Mouse (Mus musculus): ENCODE results near the gene Tcf7l2.

The Tcf7l2 gene

DNA sequence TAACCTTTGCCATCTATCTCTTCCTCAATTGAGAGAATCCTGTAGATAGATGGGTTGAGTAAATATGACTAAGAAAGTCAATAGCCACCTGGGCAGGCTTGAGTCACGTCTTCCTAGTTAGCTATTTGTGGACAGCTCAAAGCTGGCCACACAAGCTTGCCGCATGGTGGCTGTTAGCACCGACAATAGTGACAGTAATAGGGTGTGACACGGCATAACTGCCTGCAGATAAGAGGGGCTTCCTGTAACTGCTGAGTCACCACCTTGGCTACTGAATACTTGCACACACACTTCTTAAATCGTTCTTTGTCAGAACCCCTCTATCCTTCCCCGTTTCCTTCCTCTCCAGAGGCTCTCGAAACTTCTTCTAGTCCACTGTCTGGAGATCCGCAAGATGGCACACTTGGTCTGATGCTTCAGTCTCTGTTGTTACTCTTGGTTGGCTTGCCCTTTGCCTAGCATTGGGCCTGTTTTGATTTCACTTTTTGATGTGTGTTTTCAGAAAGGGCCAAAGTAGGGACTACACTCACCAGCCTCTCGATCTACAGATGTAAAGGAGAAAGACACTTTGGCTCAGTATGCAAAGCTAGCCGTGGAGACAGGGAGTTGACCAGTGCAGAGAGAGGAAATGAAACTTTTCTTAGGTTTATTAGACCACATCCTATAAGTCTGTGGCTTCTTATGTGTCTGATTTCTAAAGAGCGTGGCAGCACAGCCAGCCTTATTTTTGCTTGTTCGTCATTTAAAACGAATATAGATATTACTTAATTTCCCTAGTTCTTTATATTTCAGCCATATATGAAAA lies 124.4 kb downstream of the Tcf7l2 start:
- DNase-seq, result no peak

DNA sequence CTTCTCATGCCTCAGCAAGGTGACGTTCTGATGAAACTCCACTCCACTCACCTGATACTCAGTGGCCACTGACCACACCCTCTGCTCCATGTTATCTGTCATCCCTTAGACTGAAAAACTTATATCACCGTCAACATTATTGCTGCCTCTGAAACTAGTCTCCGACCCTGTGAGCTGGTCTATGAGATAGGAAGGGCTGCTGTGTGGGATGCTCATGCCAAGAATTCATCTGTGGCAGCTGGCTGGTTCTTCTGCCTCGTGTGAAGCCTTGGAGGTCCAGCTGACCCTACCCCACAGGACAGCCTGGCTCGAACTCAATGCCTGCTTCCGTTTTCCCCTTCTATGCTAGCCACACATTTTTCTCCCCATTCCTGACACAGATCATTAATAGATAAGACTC lies 125.6 kb downstream of the Tcf7l2 start:
- no peak for DNase-seq

DNA sequence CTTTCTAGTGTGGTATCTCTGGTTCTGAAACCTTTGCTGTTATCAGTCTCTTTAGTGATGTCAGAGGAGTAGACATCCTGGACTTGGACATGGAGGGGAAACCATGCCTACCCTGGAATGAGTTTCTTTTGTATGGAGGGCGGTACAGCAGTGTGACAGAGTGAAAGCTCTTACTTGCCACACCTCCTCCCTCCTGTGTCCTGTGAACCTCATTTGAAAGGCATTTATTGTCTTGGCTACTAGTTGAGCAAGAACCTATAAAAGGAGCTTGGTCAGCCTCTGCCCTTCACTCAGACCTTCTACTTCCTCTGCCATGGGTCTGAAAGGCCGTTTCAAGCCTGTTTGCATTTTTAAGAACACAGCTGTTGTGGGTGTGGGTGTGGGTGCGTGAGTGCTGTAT lies 126.3 kb downstream of the Tcf7l2 start:
- no peak for DNase-seq

DNA sequence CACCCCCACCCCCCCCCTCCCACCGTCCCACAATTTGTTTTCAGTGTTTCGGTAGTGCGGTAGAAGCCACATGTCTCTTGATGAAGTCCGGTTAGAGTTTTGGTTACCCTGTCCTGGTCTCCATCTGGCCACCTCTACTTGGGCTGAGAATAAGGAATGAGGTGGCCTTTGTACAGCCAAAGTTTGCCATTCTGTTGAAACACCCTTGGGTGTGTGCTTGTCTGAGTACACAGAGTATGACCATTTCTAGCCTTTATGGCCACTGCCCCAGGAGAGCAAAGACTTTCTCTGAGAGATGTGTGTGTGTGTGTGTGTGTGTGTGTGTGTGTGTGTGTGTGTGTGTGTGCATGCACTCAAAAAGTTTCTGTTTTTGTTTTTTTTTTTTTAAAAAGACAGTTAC lies 127.0 kb downstream of the Tcf7l2 start:
- DNase-seq, result no peak

DNA sequence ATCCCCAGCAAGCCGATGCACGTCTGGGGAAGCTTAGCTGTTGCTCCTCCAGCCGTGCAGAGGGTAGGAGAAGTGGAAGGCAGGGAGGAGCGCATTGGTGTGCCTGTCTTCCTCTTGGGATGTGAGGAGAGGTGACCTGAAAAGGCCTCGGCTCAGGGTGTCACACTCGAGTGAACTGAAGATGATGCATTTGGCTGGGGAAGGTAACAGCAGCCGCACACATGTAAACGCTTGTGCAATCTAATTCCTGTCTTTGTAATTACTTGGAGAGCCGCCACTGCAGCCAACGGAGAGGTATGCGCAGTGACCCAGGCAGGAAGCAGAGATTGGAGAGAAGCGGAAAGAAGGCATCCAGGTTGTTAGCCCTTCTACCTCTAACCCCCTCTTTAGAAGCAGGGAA lies 129.2 kb downstream of the Tcf7l2 start:
- peak in 1 of 2 experiments; percentile 46 for DNase-seq

DNA sequence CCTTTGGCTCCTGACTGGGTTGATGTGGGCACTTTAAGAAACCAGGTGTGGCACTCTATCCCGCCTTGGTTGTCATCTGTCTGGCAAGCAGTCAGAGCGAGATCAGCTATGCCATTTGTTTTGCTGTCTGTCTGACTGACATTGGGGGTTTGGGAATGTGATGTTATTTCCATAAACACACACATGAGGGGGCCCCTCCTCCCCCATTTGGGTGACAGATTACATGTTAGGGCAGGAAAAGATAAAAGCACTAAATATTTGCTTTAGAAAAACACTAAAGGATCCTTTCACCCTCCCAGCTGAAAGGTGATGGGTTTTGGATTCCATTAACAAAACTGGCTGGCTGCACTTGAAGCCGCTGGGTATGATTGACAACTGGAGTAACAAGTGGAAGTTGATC lies 129.9 kb downstream of the Tcf7l2 start:
- no peak for DNase-seq

DNA sequence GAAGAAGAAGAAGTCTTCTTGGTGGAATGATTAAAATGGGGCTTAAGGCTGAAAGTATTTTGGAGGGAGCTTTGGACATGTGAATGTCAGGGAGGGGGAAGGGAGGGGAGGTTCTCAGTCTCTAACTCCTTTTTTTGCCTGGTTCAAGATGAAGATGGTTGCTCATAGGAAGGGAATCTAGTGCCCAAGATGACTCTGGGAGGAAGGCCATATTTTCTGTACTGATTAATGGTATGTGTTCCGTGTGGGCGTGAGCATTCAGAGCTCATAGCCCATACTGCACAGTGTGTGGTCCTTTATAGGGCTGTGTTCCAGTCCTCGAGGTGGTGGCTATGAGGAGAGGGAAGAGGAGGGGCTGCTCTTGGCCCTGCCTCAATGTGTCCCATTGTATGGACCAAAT lies 131.6 kb downstream of the Tcf7l2 start:
- DNase-seq, result no peak

DNA sequence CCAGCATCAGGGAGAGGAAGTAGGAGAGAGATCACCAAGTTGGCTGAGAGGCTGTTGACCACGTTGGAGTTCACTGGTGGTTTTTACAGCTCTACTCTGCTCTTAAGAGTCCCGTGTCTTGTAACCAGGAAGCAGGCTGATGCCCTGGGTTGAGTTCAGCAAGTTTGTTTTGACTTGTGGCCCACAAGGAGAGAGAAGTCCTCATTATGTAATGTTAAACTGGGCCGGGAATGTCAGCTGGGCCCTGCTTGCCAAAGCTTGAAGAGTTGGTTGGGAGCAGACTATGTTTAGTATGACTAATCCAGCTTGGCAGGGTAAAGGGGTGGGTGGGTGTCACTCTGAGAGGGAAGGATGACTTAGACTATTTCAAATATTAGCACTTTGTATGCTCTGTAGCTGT lies 134.9 kb downstream of the Tcf7l2 start:
- DNase-seq, result peak; percentile 68 to 78

DNA sequence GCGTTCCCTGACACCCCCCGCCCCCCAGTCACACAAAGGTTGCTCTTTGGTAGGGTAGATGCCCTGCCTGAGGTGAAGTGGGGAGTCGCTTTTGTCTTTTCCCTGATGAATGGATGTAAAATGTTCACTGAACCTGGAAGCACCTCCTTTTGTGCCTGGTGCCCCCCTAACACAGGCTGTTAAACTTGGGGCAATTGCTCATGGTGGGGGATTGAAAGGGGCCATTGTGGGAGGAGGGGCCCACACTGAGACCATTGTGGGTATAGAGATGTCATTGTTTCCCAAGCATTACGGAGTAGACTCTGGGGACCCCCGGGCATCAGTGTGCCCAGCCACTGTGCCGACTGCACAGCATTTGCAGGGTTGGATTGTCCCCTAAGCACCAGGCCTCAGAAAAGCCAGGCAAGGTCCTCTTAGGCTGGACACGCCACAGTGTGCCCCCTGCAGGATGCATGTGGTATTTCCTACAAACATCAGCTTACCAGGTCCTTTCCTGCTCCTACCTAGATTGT lies 135.8 kb downstream of the Tcf7l2 start:
- DNase-seq, result peak; percentile 52 to 70

DNA sequence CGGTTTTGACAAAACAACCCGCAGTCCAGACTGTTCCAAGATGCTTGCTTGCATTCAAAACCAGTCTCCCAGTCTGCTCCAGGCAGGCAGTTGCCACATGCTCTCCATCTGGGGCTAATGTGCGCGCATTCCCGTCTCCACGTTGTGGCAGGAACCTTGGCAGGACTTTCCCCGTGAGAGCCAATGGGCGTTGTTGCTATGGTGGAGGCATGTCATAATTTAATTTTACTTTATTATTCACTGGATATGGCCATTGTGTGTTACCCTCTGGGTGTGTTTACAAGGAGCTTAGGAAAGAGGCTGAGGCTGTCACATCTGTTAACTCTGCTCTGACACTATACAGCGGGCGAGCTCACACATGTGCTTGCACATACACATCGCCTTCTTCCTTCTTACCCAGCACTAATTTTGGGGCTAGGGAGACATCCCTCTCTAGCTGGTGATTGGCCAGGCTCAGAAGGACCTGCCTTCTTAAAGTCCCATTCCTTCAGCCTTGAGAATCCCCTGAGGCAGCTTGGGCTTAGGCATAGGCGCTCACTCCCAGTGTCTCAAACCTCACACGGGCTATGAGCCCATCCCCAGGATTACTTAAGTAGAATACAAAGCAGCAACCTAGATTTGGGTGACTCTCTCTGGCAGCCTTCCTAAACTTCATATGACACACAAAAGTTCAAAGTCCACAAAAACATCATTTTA lies 139.2 kb downstream of the Tcf7l2 start:
- DNase-seq, result peak in 1 of 2 experiments; percentile 27

DNA sequence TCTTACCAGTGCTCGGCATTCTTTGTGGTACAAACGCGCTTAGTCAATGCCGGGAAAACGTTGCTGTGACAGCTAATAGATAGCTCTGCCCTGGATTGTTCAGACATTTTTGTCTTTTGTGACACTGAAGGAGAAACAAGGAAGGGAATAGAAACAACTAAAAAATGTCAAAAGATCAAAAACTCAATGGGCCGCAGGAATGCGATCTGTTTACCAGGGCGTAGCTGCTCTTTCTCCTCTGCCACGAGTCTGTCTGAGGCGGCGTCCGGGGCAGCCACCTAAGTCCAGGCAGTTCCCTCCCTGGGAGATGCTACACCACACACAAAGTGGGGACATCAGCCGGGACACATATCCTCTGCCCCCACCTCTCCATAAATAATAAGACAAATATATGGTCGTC lies 144.9 kb downstream of the Tcf7l2 start:
- no peak for DNase-seq

DNA sequence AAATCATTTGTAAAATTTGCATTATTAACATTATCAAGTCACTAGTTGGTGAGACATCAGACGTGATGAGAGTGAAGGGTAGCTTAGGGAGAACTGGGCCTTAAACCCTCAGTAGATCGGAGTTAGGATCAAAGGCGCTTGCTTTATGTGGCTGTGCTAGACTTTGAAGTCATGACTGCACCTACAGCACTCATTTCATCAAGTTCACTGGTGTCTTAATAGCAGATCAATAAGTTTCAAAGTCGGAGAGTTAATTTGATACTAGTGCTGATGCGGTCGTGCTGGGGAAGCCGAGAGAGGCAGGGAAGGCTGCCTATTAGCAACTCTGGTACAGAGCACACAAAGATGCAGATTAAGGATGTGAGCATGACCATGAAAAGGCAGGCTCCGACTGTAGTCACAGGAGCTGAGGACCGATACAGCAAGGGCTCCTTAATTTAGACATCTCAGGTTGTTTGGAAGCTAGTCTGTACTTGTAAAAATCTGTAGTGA lies 150.1 kb downstream of the Tcf7l2 start:
- no peak for DNase-seq

DNA sequence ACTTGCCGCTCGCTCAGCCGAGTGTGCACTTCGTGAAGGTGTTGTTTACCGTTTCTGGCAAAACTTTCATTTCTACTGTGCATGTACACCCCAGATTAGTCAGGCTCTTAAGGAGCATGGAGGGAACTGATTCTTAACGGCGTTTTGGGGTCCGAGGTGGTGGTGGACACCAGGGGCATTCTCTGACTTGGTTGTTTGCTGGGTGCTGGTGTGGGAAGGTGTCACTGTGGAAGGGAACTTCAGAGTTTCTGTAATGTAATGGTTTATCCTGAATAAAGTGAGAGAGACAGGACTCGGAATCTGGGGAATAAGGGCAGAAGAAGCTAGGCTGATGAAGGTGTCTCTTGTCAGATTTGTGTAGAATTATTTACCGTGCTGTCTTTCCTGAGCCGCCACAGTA lies 151.9 kb downstream of the Tcf7l2 start:
- no peak for DNase-seq

DNA sequence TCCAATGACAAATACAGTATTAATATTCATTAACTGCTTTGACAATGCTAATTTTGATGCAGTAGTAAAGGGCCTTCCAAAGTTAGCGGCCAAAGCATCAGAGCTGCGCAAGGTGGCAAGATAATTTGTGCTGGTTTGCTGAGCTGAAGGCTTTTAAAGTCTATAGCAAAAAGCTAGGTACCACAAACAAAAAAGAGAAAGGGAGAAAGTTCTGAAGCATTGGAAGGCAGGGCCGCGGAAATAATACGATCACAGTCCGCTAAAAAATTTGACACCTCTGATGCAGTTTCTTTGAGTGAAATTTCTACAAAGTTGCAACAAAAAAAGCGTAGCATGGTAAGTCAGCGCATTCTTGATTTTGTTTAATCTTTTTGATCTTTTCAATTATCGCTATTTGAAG lies 152.8 kb downstream of the Tcf7l2 start:
- no peak for DNase-seq

DNA sequence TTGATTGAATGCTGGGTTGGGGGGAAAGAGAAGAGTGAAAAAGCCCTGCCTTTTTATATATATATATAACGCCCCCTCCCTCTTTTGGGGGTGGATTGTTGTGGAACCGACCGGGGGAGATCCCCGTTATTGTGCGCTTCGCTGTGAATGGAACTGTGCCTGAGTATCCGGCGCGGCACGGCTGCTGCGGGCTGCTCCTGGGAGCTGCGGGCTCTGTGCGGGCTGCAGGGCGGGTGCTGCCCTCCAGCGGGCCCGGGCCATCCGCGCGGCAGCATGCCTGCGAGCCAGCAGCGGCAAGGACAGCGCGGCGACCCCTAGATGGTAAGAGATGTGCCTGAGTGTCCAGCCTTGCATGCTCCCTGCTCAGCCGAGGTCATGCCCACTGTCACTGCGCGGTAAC lies 153.7 kb downstream of the Tcf7l2 start:
- DNase-seq, result peak; percentile 30 to 31

DNA sequence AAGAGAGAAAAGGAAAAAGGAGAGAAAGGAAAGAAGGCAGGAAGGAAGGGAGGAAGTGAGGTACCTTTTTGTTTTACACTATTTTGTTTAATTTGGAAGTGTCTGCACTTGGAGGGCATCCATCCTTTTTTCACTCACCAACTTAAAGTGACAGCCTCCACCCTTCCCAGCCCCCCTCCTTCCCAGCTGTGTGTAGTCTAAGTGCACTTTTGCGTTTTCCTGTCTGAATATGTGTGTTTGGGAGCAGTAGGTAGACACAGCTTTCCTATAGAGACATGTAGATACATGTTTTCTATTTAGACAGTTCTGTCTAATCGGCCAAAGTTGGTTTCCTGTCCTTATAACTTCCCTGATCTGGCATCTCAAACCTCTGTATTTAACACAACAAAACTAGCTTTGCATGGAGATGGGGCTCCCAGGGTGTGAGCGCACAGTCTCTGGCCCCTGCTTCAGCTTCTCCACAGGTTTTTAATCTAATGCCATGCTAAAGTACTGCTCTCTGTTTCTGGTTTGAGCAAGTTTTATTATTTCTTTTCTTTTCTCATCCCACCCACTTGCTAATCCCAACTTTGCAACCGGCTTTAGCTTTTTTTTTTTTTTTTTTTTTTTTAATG lies 154.3 kb downstream of the Tcf7l2 start:
- no peak for DNase-seq

DNA sequence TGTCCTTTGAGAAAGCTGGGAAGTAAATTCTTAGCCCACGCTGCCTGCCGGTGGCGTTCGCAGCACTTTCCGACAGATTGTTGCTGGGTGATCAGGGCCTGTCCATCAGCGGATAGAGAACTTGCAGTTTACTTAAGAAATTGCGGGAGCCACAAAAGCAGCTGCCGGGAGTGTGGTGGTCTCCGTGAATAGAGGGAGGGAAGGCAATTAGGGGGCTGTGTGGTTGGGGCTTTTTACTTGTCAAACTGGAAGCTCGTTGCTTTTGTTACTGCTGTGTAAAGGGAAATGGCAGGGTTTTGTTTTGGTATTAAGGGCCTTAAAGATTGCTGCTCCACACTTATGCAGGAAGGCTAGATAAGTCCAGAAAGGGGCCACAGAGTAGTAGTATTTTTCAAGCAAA lies 155.0 kb downstream of the Tcf7l2 start:
- DNase-seq, result no peak

DNA sequence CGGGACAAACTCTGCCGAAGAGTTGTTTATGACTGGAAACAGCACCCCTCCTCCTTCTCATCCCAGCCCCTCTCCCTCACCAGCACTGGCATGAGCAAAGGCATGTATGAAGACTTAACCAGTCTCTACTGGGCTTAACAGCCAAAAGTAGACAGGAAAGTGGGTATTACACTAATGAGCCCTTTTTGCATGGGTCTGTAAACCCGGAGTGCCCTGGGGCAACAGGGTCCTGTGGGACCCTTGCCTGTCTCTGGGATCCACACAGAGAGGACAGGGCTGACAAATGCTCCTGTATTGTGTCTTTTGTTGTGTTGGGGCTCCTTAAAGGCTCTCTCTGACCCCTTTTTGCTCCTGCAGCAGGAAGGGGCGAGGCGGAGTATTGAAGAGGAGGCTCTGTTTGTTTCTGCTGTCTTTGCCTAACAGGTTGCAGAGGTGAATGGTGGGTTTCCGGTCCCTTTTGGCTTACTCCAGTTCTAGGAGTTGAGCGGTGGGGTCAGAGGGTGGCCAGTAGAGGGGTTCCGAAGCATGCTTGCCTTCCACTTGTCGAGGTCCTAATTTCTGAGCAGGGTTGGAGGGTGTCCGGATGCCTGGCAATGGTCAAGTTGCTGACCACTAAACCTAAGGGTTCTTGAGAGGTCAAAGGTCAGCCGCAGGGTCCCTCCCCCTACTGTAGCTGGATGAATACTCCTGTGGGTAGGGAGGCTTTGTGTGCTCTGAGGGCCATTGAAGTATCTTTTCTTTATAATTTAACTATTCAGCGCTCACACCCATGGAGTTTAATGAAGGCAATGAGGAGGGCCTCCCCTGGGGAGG lies 161.2 kb downstream of the Tcf7l2 start:
- no peak for DNase-seq

DNA sequence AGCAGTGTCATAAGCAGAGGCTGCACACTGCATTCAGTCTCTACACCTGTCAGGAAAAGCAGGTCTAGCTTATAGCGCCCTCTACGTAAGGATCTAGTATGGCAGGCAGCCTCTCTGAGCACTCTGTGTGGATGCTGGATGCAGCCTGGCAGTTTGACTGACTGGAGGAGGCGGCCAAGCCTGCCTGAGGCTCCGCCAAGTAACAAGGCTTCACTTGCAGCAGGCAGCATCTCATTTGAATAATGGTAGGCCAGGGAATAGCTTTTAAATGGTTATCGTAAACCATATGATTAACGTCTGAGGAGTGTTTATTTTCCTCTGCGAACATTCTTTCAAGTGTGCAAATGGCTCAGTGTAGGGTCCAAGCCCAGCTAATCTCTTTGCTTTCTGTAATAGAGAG lies 167.4 kb downstream of the Tcf7l2 start:
- peak in 1 of 2 experiments; percentile 9 for DNase-seq

DNA sequence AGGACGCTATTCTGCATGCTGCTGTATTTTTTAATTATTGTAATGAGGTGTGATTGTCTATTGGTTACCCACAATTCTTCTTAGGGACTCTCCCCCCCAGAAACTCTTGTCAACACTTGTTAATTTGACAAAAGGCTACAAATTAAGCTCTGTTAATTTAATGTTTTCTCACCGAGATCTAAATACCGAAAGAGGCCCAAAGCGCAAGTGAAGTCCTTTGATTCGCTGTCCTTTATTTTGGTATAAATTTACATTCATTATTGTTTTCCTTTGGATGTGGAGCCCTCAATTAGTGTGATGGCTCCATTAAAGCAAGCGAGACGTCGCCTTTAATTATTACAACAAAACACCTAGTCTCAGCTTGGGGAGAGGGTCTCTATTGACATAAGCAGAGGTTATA lies 170.3 kb downstream of the Tcf7l2 start:
- DNase-seq, result no peak

DNA sequence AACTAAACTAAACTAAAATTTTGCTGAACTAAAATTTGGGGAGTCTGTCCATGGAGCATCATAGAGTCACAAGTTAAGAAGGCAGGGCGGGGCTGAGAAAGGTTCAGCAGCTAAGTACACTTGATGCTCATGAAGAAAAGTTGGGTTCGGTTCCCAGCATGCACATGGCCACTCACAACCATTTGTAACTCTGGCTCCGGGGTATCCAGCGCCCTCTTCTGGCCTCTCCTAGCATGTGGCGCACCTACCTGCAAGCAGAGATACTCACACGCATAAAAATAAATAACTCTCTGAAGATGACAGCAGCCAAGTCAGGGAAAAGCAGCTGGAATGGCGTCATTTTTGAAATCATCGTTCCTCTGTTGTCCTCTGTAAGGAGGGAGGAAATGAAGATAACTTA lies 171.2 kb downstream of the Tcf7l2 start:
- DNase-seq, result no peak

DNA sequence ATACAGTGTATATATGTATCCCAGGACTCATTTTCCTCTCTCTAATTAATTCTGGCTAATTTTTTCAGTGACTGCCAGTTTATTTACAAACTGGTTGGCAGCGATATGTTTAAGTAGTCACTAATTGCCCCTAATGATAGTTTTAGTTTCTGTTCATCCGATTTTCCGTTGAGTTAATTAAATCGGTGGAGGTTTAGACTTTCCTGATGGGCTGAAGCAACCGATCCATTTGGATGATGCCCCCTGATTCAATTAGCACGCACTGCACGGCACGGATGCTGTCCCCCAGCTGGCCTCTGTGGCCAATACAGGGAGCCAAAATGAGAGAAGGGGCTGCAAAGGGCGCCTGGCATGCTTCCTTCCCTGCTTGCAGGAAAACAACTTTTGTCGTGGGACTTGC lies 172.0 kb downstream of the Tcf7l2 start:
- no peak for DNase-seq
